Mouse (Mus musculus) liver, adult (tissue): ENCODE measurements around the gene Ptprs.

Experiments used
- GATA4 ChIP-seq: IDR thresholded peaks from 2 replicates; pipeline ENCODE4 v1.6.1; 2014; ENCODE audit warnings: mild to moderate bottlenecking, low read length; ENCODE audit not compliant: insufficient replicate concordance

Ptprs gene

DNA sequence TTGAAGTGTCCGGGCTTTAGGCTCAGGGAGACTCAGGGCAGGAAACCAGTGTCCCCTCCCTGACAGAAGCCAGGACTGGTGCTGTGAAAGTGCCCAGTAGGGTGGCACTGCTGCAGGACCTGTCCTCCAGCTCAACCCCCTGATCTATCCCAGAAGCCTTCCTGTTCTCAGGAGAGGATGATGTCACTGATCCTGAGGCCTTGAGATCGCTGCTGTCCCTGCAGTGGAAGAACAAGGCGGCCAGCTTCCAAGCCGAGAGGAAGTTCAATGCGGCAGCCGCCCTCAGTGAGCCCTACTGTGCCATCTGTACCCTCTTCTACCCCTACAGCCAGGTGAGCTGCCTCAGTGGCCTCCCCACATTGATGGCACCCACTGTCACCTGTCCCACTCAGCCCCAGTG lies 80.2 kb downstream of the Ptprs start:
- no peak for TF ChIP-seq GATA4

DNA sequence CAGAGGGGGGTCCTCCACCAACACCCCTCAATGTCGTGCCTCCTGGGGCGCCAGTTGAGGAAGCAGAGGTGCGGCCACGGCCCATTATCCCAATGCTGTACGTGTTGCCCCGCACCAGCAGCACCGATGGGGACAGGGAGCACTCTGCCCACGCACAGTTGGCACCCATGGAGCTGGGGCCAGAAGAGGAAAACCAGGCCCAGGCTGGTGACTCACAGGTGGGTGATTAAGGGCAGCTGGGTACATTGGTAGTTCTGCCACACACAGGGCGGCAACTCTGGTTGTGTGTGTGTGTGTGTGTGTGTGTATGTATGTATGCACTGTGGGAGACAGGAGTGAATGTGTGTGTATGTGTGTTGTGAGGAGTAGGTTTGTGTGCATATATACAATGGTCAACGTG lies 82.4 kb downstream of the Ptprs start:
- no peak for TF ChIP-seq GATA4

DNA sequence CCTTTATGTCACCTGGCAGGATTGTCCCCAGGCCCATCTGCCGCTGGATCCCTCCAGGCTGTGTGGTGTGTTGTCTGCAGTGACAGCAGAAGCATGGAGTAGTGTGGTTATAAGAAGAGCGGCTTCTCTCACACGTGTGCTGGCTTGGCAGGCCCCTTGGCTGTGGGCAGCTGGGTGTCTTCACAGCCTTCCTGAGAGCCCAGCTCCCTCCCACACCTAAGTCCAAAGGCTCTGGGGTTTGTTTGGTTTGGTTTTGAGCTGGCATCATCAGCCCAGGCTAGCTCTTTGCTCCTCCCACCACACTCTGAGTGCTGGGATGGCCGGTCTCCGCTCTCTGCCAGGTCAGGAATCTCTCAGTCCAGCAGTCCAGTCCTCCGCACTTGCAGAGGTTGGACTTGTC lies 83.0 kb downstream of the Ptprs start:
- TF ChIP-seq GATA4, result no peak

DNA sequence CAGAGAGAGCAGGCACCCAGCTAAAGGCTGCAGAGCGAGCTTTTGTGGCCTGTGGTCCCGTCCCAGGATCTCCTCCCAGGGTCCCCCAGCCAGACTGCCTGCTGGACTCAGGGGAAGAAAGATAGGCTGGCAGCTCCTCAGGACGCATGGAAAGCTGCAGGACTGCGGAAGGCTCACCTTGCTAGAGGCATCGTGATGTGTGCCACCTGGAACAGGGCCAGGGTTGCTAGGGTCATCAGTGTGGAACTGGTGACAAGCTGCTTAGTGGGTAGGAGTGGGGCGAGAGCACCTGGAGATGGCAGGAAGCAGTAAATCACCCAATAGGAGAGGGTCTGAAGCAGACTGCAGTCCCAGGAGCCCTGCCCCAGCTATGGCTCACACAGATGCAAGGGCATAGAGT lies 88.7 kb downstream of the Ptprs start:
- no peak for TF ChIP-seq GATA4

DNA sequence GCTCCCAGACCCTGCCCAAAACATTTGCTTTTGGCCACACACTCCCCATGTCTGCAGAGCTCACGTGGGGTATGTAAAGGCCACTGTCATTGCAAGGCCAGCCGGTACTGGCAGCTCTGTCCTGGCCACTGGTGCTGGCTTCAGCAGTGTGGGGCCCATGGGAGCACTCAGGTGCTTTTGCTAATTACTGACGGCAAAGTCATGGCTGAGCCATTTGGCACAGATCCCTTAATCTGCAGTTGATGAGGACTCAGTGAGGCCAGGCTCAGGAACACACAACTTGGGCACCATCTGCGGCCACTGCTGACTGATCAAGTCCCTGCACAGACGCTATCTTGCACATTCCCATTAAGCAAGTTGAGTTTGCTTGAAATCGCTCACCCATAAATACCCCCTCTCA lies 91.4 kb downstream of the Ptprs start:
- no peak for TF ChIP-seq GATA4

DNA sequence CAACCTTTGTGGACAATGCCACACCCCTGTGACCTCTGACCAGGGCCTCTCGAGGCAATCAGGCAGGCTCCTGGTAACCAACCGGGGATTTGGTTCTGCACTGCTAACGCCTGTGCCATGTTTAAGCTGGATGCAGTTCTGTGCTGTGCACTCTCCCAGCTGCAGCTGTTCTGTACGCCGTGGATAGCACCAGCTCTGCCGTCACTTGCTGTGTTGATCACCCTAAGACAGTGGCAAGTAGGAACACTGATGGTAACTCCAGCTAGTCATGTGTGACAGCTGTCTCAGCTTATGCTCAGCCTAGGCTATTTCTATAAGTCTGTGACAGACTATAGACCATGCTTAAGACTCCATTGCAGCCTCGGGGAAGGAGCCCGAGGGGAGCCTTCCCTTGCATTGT lies 93.3 kb downstream of the Ptprs start:
- TF ChIP-seq GATA4, result no peak

DNA sequence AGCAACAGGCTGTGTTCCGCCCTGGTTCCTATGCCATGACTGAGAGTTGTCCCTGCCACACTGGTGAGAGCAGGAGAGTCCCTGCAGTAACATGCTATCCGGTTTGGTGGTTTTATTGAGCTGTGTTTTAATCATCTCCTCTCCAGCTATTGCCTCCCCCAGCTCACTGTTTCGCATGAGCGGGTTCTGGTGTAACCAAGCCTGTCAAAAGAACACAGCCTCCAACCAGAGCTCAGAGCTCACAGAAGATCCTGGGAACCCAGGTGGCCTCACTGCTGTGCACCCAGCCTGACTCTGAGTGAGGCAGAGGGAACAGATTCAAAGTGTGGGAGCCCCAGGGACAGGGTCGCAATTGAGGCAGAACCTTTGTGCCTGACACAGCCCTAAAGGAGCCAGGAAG lies 95.1 kb downstream of the Ptprs start:
- no peak for TF ChIP-seq GATA4

DNA sequence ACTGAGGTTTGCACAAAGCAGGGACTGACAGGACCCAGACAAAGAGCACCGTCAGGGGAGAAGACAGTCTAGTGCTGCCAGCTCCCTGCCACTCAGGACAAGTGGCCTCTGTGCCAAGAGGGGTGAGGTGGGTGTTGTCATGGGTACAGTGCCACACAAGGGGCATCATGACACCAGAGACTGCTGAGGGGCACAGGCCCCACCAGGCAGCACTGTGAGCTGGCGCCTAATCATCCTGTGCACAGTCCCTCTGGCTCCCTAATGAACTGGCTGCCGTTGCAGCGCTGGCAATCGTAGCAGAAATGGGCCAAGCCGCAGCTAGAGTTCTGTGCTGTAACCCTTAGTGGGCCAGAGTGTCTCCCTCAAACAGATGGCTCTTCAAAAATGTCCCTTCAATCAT lies 96.0 kb downstream of the Ptprs start:
- TF ChIP-seq GATA4, result no peak

DNA sequence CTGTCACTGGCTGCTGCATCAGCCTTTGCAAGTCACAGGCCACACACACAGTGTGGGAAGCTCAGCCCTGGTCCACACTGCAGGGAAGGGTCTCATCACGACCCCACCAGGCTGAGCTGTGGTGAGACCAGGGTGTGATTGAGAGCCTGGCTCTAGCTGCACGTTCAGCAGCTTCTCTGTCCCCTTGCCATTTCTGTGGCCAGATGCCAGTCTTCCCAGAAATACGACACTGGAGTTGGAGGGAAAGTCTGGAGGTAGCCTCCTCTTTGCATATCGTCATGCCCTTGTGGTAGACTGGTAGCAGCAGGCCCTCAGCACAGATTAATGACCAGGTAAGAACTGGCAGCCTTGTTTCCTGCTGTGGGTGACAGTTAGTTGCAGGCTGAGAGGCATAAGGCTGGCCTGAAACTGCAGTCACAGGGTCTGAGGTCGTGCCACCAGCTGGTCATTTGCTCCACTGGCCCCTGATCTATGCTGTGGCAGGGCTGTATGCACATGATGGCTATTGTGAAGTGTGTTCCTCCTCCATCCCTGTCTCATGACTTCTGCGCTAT lies 96.9 kb downstream of the Ptprs start:
- no peak for TF ChIP-seq GATA4

DNA sequence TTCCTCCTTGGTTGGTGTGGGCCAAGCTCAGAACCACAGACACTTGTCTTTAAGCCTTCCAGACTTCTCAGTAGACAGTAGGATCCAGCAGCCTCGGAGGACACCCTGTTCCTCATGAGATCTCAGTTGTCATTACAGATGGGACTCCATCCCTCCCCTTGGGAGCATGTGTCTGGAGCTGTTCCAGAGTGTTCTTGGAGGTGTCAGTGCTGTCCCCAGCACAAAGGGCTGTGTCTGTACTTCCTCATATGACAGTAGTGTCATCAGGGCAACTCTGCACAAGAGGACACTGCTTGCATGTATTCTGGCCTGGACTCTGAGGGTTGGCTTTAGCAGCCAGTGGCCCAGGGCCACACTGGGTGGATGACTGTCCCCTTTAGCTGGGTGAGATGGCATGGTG lies 101.4 kb downstream of the Ptprs start:
- TF ChIP-seq GATA4, result no peak

DNA sequence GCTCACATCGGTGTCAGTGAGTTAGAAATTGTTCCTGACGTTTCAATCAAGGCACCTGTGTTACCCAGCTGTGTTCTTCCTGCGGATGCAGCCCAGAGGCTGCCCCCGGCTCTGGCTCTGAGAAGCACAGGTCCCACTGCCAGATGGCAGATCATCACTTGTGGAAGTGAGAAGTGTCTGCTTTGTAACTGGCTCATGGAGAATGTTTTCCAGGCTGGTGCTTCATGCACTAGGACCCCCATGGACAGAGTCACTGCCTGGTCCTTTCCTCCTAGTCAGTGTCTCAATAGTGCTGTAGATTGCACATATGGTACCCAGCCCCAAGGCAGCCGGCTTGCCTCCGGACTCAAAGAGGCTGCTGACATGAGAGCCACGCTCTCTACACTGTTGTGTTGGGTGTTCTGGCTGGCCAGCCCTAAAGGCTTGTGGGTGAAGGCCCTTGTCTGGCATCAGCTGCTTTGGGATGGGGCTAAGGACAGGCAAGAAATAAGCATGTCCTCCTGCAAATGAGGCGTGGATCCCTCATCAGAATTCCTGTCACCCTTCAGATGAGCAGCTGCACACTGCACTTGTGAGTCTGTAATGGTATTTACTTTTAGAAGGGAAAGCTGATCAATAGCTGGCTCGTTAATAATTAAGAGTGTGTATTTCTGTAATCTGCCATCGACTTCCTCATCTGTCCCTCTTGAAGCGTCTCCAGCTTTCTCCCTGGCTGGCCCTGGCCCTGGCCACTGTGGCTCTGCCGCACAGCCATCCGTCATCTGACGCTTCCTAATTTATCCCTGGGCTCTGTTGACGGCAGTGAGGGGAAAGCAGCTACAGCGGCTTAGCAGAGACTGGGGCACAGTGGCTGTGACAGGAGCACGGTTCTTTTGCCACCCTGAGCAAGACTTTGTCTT lies 102.9 kb downstream of the Ptprs start:
- TF ChIP-seq GATA4, result no peak; the same call in 1 of the 2 replicates

DNA sequence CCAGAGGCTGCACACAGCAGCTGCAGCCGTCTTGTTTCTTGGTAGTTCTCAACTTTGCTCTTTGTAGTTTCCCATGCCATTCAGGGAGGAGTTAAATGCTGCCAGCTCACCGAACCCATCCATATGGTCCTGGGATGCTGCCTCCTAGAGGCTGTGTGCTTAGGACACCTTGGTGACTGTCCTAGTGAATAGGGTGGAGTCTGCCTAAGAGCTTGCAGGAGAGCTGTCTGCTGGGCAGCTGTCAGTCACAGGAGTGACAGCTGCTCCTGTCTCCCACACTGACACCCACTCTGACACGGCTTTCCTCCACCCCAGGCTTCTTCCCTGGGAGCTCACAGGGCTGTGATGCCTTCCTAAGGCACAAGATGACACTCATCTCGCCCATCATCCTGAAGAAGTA lies 104.2 kb downstream of the Ptprs start:
- TF ChIP-seq GATA4, result no peak

DNA sequence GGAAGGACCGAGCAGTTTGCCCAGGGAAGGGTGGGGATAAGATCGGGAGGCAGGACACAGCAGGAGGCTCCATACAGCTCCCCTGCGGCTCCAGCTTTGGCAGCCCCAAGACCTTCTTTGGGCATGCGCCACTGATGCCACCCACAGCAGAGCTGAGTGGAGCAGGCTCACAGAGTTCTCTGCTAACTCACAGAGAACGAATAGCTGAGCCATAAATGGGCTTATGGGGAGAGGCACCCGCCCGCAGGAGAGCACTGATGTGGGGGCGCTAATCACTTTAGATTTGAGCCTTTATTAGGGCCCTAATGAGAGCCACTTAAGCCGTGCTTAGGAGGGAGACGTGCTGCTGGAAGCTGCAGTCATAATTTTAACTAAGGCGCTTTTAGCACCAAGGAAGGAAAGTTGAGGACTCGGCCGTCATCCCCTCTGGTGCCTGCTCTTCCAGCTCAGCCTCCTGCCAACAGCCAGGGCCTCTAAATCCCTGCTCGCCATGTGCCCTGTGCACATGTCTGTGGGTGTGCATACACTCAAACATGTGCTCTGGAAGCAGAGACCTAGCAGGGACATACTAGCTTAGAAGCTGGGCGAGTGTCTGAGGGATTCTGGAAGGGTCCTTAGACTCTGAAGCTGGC lies 105.1 kb downstream of the Ptprs start:
- TF ChIP-seq GATA4, result no peak

DNA sequence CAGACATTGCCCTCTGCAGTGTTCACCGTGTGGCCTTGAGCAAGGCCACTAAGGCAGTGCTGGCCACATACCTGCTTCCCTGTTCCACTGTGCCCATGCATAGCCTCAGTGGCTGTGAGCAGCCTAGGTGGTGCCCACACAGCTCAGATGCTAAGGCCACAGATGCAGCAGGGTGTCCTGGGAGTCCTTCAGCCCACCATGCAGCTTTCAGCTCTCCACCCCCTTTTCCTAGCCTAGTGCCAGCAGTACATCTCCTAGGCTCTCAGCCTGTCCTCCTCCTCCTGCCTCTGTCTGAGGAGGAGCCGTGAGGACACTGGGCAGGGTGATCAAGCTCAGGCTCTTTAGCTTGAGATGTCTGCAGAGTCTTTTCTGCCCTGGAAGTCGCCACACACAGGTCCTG lies 106.2 kb downstream of the Ptprs start:
- no peak for TF ChIP-seq GATA4

DNA sequence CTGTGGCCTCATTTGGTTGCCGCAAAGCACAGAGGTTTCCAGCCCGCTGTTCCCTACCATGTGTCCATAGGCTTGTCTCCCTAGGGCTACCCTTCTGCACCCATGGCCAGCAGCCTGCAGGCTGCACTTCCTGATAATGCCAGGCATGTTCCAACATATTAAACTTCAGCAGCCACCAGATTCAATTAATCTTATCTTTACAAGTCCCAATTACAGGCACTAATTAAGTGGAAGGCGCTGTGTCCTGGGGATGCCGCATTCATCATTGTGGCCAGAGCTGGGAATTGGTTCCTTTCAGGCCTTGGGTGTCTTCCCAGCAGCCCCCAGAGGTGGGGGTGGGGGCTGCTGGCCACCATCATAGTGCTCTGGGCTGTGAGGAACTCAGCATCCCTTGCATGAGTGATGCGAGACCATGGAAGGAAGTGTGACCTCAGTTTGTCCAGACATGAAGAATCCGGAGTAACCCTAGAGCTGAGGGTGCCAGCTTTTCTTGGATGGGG lies 107.9 kb downstream of the Ptprs start:
- TF ChIP-seq GATA4, result no peak
